Mouse (Mus musculus) midbrain, embryonic 14.5 days (tissue): ENCODE data around the gene Cdyl. TPM values are rescaled to one million over a fixed set of nuclear protein-coding genes. Genes with fewer than 3 reads are reported as not detected.

Experiments used
- ATAC-seq: fragments of 200-750 bp; cut with Nextera tagmentation; 2 replicates; pipeline ENCODE4 v1.8.0; 2017; ENCODE audit warnings: moderate number of reproducible peaks, moderate library complexity; ENCODE audit not compliant: low FRiP score, low TSS enrichment
- DNase-seq: peaks from one replicate; pipeline ENCODE4 v3.0.0-alpha.2; 2015
- H3K27ac ChIP-seq: fragments of 300-500 bp; sonication (generic); replicated peaks from 2 replicates; pipeline ENCODE4 v1.5.1; 2014; ENCODE audit warnings: mild to moderate bottlenecking, low read depth, low read length, moderate library complexity
- H3K27me3 ChIP-seq: fragments of 300-500 bp; sonication (generic); 2 replicates; pipeline ENCODE4 v1.6.1; 2014; ENCODE audit warnings: low read length, control low read depth, mixed read lengths; ENCODE audit not compliant: control insufficient read depth, insufficient read depth
- H3K36me3 ChIP-seq: fragments of 300-500 bp; sonication (generic); 2 replicates; pipeline ENCODE4 v1.6.1; 2014; ENCODE audit warnings: low read length, control low read depth; ENCODE audit not compliant: control insufficient read depth, insufficient read depth
- H3K4me1 ChIP-seq: fragments of 300-500 bp; sonication (generic); 2 replicates; pipeline ENCODE4 v1.6.1; 2014; ENCODE audit warnings: mild to moderate bottlenecking, antibody characterized with exemption, low read length, control low read depth; ENCODE audit not compliant: control insufficient read depth, insufficient read depth
- H3K4me2 ChIP-seq: fragments of 300-500 bp; sonication (generic); 2 replicates; pipeline ENCODE4 v1.6.1; 2014; ENCODE audit warnings: mild to moderate bottlenecking, low read length, moderate library complexity
- H3K4me3 ChIP-seq: fragments of 300-500 bp; sonication (generic); replicated peaks from 2 replicates; pipeline ENCODE4 v1.5.1; 2014; ENCODE audit warnings: low read depth, low read length
- H3K9ac ChIP-seq: fragments of 300-500 bp; sonication (generic); replicated peaks from 2 replicates; pipeline ENCODE4 v1.6.1; 2014; ENCODE audit warnings: mild to moderate bottlenecking, low read length, moderate library complexity
- H3K9me3 ChIP-seq: fragments of 300-500 bp; sonication (generic); 2 replicates; pipeline ENCODE4 v1.6.1; 2016; ENCODE audit warnings: low read length, control low read depth, mixed read lengths; ENCODE audit not compliant: control insufficient read depth
- WGBS: fragments of 180-500 bp; shearing (Covaris S2); extraction: QIAGEN DNeasy Blood & Tissue Kit; methylation state at CpG from one replicate; pipeline ENCODE4 v1.1.7; 2014; 5-methylcytosine and 5-hydroxymethylcytosine counted together
- polyA plus RNA-seq: library from polyadenylated mRNA; unstranded; fragments of >200 nt; fragmentation: Nextera tagmentation; extraction: Ambion mirVana; gene quantifications from 2 replicates; pipeline ENCODE4 v1.2.1, GENCODE M21; 2014

Cdyl gene
- polyA plus RNA-seq, 1 experiment from 2014 or later: 6.5 TPM

- 0 out of 2 replicates have a peak, but pooled peaks cover 16% of the 10 kb centered on the region for H3K36me3 ChIP-seq
- peaks cover 7% of the 10 kb centered on the region; the same call in 1 of the 2 replicates for H3K4me1 ChIP-seq
- no peaks in the 10 kb centered on the region for H3K27me3 ChIP-seq
- H3K9me3 ChIP-seq: no peaks in the 10 kb centered on the region
- no peak overlapping the region for H3K9ac ChIP-seq
- WGBS: 96% methylated on average over 16 of the region's 16 CpGs
- DNase-seq: no peak
- no peak for ATAC-seq
- no peak overlapping the region for H3K4me3 ChIP-seq
- no peak overlapping the region for H3K4me2 ChIP-seq
- H3K27ac ChIP-seq: no peak overlapping the region
These were observed 156.2 kb downstream of the Cdyl start for GRCm38 (mm10) chr13:35815782-35816368.

GRCm38 (mm10) chr13:35817626-35818025 is 158.0 kb downstream of the Cdyl start:
- Histone ChIP-seq H3K27me3 (no peaks in the 10 kb centered on the region), H3K4me2 (no peak overlapping the region), H3K9ac (no peak overlapping the region), H3K4me1 (no peaks in the 10 kb centered on the region), H3K36me3 (0 out of 2 replicates have a peak, but pooled peaks cover 16% of the 10 kb centered on the region), H3K27ac (no peak overlapping the region), H3K9me3 (no peaks in the 10 kb centered on the region), H3K4me3 (no peak overlapping the region)
- DNase-seq (no peak), ATAC-seq (no peak)
- WGBS: 92% methylated on average over 3 of the region's 3 CpGs

GRCm38 (mm10) chr13:35818060-35818459 is 158.4 kb downstream of the Cdyl start:
- Histone ChIP-seq H3K9ac (no peak overlapping the region), H3K4me1 (no peaks in the 10 kb centered on the region), H3K27ac (no peak overlapping the region), H3K9me3 (no peaks in the 10 kb centered on the region), H3K27me3 (no peaks in the 10 kb centered on the region), H3K36me3 (0 out of 2 replicates have a peak, but pooled peaks cover 16% of the 10 kb centered on the region), H3K4me3 (no peak overlapping the region), H3K4me2 (no peak overlapping the region)
- ATAC-seq: no peak
- WGBS: 96% methylated on average over 4 of the region's 4 CpGs
- DNase-seq: no peak

- Histone ChIP-seq H3K4me2 (no peak overlapping the region), H3K4me3 (no peak overlapping the region), H3K36me3 (0 out of 2 replicates have a peak, but pooled peaks cover 9% of the 10 kb centered on the region), H3K27me3 (no peaks in the 10 kb centered on the region), H3K9ac (no peak overlapping the region), H3K9me3 (no peaks in the 10 kb centered on the region), H3K27ac (no peak overlapping the region), H3K4me1 (no peaks in the 10 kb centered on the region)
- no peak for DNase-seq
- ATAC-seq: no peak
- WGBS: 78% methylated on average over 10 of the region's 10 CpGs
These were observed 162.3 kb downstream of the Cdyl start for GRCm38 (mm10) chr13:35821821-35822454.

DNA sequence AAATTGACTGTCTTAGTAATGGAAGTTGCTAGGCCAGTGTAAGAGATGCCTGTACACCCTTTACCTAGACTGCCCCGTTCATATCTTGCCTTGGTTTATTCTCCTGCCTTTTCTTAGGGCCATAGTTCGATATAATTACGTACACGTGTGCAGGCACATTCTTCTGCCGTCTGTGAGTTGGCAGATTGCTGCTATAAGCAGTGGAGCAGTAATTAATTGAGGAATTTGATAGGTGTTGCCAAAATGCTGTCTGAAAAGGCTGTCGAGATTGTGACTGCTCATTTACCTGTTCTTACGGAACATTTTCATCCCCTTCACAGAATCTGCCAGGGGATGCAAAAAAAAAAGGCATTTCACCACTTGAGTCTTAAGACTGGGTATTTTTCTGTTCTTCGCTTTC is 163.2 kb downstream of the Cdyl start:
- 0 out of 2 replicates have a peak, but pooled peaks cover 7% of the 10 kb centered on the region for H3K36me3 ChIP-seq
- H3K9me3 ChIP-seq: no peaks in the 10 kb centered on the region
- ATAC-seq (no peak), DNase-seq (no peak)
- WGBS: 91% methylated on average over 8 of the region's 8 CpGs
- no peak overlapping the region for H3K9ac ChIP-seq
- no peak overlapping the region for H3K4me2 ChIP-seq
- H3K27me3 ChIP-seq: no peaks in the 10 kb centered on the region
- no peaks in the 10 kb centered on the region for H3K4me1 ChIP-seq
- no peak overlapping the region for H3K27ac ChIP-seq
- H3K4me3 ChIP-seq: no peak overlapping the region

- no peaks in the 10 kb centered on the region for H3K36me3 ChIP-seq
- 93% methylated on average over 2 of the region's 2 CpGs for WGBS
- no peaks in the 10 kb centered on the region for H3K9me3 ChIP-seq
- ATAC-seq: no peak
- no peak overlapping the region for H3K27ac ChIP-seq
- H3K4me2 ChIP-seq: no peak overlapping the region
- H3K4me3 ChIP-seq: no peak overlapping the region
- no peak overlapping the region for H3K9ac ChIP-seq
- H3K27me3 ChIP-seq: no peaks in the 10 kb centered on the region
- DNase-seq: no peak
- no peaks in the 10 kb centered on the region for H3K4me1 ChIP-seq
These were observed 166.0 kb downstream of the Cdyl start for GRCm38 (mm10) chr13:35825639-35826038.

DNA sequence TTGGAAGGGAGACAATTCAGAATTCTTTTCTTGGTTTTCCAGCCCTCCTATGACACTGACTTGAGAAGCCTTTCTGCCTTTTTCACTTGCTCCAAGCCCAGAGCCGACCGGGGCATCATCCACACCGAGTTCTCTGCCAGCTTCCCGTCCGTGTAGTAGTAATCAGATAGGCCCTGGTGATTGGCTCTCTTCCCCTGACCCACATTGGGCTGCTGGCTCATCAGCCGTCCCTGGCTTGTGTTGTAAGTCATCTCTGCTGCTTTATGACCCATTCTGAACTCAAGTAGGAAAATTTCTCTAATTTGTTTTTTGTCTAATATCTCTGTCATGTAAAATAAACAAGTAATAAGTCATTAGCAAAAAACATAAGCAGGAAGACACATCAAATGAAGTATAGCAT is 173.0 kb downstream of the Cdyl start:
- DNase-seq: no peak
- no peaks in the 10 kb centered on the region for H3K9me3 ChIP-seq
- no peak overlapping the region for H3K4me2 ChIP-seq
- WGBS: 78% methylated on average over 6 of the region's 6 CpGs
- no peak overlapping the region for H3K9ac ChIP-seq
- peaks cover 6% of the 10 kb centered on the region; the same call in 1 of the 2 replicates for H3K4me1 ChIP-seq
- H3K27me3 ChIP-seq: no peaks in the 10 kb centered on the region
- H3K36me3 ChIP-seq: no peaks in the 10 kb centered on the region
- H3K27ac ChIP-seq: no peak overlapping the region
- H3K4me3 ChIP-seq: no peak overlapping the region
- no peak for ATAC-seq

DNA sequence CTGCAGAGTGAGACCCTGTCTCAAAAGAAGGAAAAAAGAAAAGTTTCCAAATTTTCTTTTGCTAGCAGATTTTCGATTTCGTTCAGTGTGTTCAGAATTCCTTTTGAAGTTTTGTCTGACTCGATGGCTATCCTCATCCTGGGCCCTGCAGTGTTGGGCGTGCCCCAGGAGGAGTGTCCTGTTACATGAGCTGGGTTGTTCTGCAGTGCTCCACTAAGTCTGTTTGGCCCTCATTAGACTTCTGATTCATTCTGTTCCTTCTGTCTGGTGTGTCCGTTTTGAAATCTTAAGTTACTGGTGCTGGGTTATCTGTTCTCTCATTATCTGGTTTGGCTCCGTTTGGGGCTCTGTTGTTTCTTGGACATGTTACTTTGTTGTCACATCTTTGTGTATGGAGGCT is 174.3 kb downstream of the Cdyl start:
- no peaks in the 10 kb centered on the region for H3K27me3 ChIP-seq
- H3K9ac ChIP-seq: no peak overlapping the region
- no peak overlapping the region for H3K27ac ChIP-seq
- H3K36me3 ChIP-seq: no peaks in the 10 kb centered on the region
- no peak overlapping the region for H3K4me2 ChIP-seq
- 47% methylated on average over 6 of the region's 6 CpGs for WGBS
- ATAC-seq (no peak), DNase-seq (no peak)
- peaks cover 6% of the 10 kb centered on the region; the same call in 1 of the 2 replicates for H3K4me1 ChIP-seq
- no peak overlapping the region for H3K4me3 ChIP-seq
- no peaks in the 10 kb centered on the region for H3K9me3 ChIP-seq

DNA sequence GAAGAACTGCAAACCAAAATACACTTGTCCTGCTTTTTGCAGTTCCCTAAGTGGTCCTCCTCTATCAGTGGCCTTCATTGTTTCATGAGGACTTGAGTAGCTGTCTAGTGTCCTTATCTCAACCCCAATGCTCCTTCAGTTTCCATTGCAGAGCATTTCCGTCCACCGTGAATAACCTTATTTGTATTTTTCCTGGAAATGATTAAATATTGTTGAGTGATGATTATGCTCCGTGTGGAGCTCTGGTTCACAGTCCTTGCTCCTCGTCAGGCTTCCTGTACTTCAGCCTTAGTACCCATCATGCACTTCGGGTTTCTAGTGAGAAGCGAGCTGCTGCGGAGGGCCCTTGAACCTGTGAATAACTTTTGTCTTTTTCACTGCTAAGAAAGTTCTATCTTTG is 176.0 kb downstream of the Cdyl start:
- Histone ChIP-seq H3K36me3 (no peaks in the 10 kb centered on the region), H3K27ac (no peak overlapping the region), H3K4me3 (no peak overlapping the region), H3K27me3 (no peaks in the 10 kb centered on the region), H3K4me2 (no peak overlapping the region), H3K4me1 (peaks cover 6% of the 10 kb centered on the region; the same call in 1 of the 2 replicates), H3K9me3 (no peaks in the 10 kb centered on the region), H3K9ac (no peak overlapping the region)
- 95% methylated on average over 7 of the region's 7 CpGs for WGBS
- ATAC-seq: no peak
- no peak for DNase-seq
